Mouse (Mus musculus) CH12F3 (cell line): Measurements from ENCODE around the gene Gm20388.

Experiments
- in situ Hi-C: fragments of 300-500 bp; cut with MboI; formaldehyde crosslinking; loops from 2 replicates; pipeline ENCODE4 v1.14.3; 2020; ENCODE audit warnings: low sequenced_read_pairs

The Gm20388 gene

GRCm38 (mm10) chr8:120563348-120563724 lies 652.7 kb downstream of the Gm20388 start:
- in situ Hi-C loops, result no loop called here

- in situ Hi-C loops, result no loop called here
These were observed 653.5 kb downstream of the Gm20388 start for GRCm38 (mm10) chr8:120563851-120564837.

- in situ Hi-C loops, result no loop called here
These were observed 654.6 kb downstream of the Gm20388 start for GRCm38 (mm10) chr8:120565151-120565711.

- in situ Hi-C loops, result no loop called here
These were observed 656.0 kb downstream of the Gm20388 start for GRCm38 (mm10) chr8:120566681-120567080.

GRCm38 (mm10) chr8:120567731-120568130 lies 657.1 kb downstream of the Gm20388 start:
- in situ Hi-C loops, result no loop called here

- in situ Hi-C loops, result no loop called here
These were observed 657.6 kb downstream of the Gm20388 start for GRCm38 (mm10) chr8:120568164-120568798.

- in situ Hi-C loops, result no loop called here
These were observed 658.5 kb downstream of the Gm20388 start for GRCm38 (mm10) chr8:120569123-120569522.

- in situ Hi-C loops, result no loop called here
These were observed 659.5 kb downstream of the Gm20388 start for GRCm38 (mm10) chr8:120569939-120570715.

GRCm38 (mm10) chr8:120571561-120571960 lies 660.9 kb downstream of the Gm20388 start:
- in situ Hi-C loops, result no loop called here

GRCm38 (mm10) chr8:120572534-120572933 lies 661.9 kb downstream of the Gm20388 start:
- in situ Hi-C loops, result no loop called here

GRCm38 (mm10) chr8:120573866-120574265 lies 663.2 kb downstream of the Gm20388 start:
- in situ Hi-C loops, result no loop called here

GRCm38 (mm10) chr8:120574941-120575340 lies 664.3 kb downstream of the Gm20388 start:
- in situ Hi-C loops, result no loop called here

- in situ Hi-C loops, result no loop called here
These were observed 665.2 kb downstream of the Gm20388 start for GRCm38 (mm10) chr8:120575801-120576200.

GRCm38 (mm10) chr8:120577821-120578220 lies 667.2 kb downstream of the Gm20388 start:
- in situ Hi-C loops, result no loop called here

GRCm38 (mm10) chr8:120580336-120581000 lies 669.8 kb downstream of the Gm20388 start:
- in situ Hi-C loops, result no loop called here

- in situ Hi-C loops, result no loop called here
These were observed 670.7 kb downstream of the Gm20388 start for GRCm38 (mm10) chr8:120581329-120581728.

GRCm38 (mm10) chr8:120581811-120582210 lies 671.2 kb downstream of the Gm20388 start:
- in situ Hi-C loops, result no loop called here

- in situ Hi-C loops, result no loop called here
These were observed 674.9 kb downstream of the Gm20388 start for GRCm38 (mm10) chr8:120585521-120585920.

- in situ Hi-C loops, result no loop called here
These were observed 678.5 kb downstream of the Gm20388 start, which contains the start of gene Gins2 for GRCm38 (mm10) chr8:120588908-120589771. Gins2 (minus strand) TSS chr8:120589304.
